Mouse (Mus musculus): ENCODE results near the gene Pcgf2.

The Pcgf2 gene

GRCm38 (mm10) chr11:97695712-97696401, 4.4 kb downstream of the Pcgf2 start:
- DNase-seq (ENCODE audit: low read depth, low spot score), result no peak

- DNase-seq (ENCODE audit: low read depth, low spot score), result no peak
Observed at GRCm38 (mm10) chr11:97694921-97695711, 5.2 kb downstream of the Pcgf2 start.

- no peak for DNase-seq (ENCODE audit: low read depth, low spot score)
Observed at GRCm38 (mm10) chr11:97694435-97694834, 5.9 kb downstream of the Pcgf2 start.

- DNase-seq (ENCODE audit: low read depth, low spot score), result no peak
Observed at GRCm38 (mm10) chr11:97689861-97690260, 10.4 kb downstream of the Pcgf2 start.

GRCm38 (mm10) chr11:97687061-97687460, 13.2 kb downstream of the Pcgf2 start:
- DNase-seq (ENCODE audit: low read depth, low spot score), result no peak

GRCm38 (mm10) chr11:97686322-97686908, 13.9 kb downstream of the Pcgf2 start:
- DNase-seq (ENCODE audit: low read depth, low spot score), result no peak

GRCm38 (mm10) chr11:97685613-97686321, 14.5 kb downstream of the Pcgf2 start, which contains the start of gene Cisd3:
Cisd3 (plus strand) TSS chr11:97685826.
- DNase-seq (ENCODE audit: low read depth, low spot score), result peak; percentile 73

- DNase-seq (ENCODE audit: low read depth, low spot score), result no peak
Observed at GRCm38 (mm10) chr11:97684766-97685165, 15.5 kb downstream of the Pcgf2 start.

- DNase-seq (ENCODE audit: low read depth, low spot score), result no peak
Observed at GRCm38 (mm10) chr11:97684063-97684680, 16.1 kb downstream of the Pcgf2 start.

- no peak for DNase-seq (ENCODE audit: low read depth, low spot score)
Observed at GRCm38 (mm10) chr11:97682504-97683055, 17.7 kb downstream of the Pcgf2 start.

GRCm38 (mm10) chr11:97680430-97680829, 19.9 kb downstream of the Pcgf2 start:
- DNase-seq (ENCODE audit: low read depth, low spot score), result no peak

GRCm38 (mm10) chr11:97678301-97678700, 22.0 kb downstream of the Pcgf2 start:
- DNase-seq (ENCODE audit: low read depth, low spot score), result no peak

GRCm38 (mm10) chr11:97677842-97678241, 22.5 kb downstream of the Pcgf2 start:
- no peak for DNase-seq (ENCODE audit: low read depth, low spot score)

- DNase-seq (ENCODE audit: low read depth, low spot score), result no peak
Observed at GRCm38 (mm10) chr11:97677381-97677780, 22.9 kb downstream of the Pcgf2 start.

GRCm38 (mm10) chr11:97676050-97676754, 24.1 kb downstream of the Pcgf2 start:
- no peak for DNase-seq (ENCODE audit: low read depth, low spot score)

- no peak for DNase-seq (ENCODE audit: low read depth, low spot score)
Observed at GRCm38 (mm10) chr11:97673148-97673547, 27.1 kb downstream of the Pcgf2 start.

GRCm38 (mm10) chr11:97671177-97671527, 29.1 kb downstream of the Pcgf2 start:
- no peak for DNase-seq (ENCODE audit: low read depth, low spot score)

- DNase-seq (ENCODE audit: low read depth, low spot score), result no peak
Observed at GRCm38 (mm10) chr11:97670234-97671176, 29.8 kb downstream of the Pcgf2 start.

- DNase-seq (ENCODE audit: low read depth, low spot score), result no peak
Observed at GRCm38 (mm10) chr11:97669829-97670228, 30.5 kb downstream of the Pcgf2 start.
